Mouse (Mus musculus) liver, embryonic 14.5 days (tissue): Measurements from ENCODE around the gene Gar1.

Experiments
- CTCF ChIP-seq: IDR thresholded peaks from 2 replicates; pipeline ENCODE4 v1.5.1; 2016; ENCODE audit warnings: antibody characterized with exemption, low read depth, control low read depth
- EP300 ChIP-seq: IDR thresholded peaks from 2 replicates; pipeline ENCODE4 v1.6.1; 2016; ENCODE audit warnings: antibody characterized with exemption, low read depth

DNA sequence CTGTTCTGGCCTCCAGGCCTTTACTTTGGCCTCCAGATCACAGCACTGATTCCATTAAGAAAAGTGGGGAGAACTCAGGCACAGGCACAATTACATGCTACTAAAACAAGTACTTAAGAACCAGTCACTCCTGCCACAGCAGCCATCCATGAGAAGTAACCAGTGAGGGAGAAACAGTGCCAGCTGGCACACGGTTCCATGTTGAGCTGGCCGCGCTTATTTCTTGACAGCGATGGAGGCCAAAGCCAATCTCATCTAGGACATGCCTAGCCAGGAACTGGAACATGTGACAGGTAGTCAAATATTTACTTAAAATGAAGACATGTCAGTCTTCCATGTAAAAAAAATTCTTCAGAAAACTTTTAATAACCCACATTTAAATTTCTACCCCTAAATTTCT, 7.0 kb downstream of the Gar1 start:
- TF ChIP-seq CTCF (no peak), EP300 (no peak)
